Comparison of ENCODE assay signal across 14 mouse cellular contexts in the genomic region with DNA sequence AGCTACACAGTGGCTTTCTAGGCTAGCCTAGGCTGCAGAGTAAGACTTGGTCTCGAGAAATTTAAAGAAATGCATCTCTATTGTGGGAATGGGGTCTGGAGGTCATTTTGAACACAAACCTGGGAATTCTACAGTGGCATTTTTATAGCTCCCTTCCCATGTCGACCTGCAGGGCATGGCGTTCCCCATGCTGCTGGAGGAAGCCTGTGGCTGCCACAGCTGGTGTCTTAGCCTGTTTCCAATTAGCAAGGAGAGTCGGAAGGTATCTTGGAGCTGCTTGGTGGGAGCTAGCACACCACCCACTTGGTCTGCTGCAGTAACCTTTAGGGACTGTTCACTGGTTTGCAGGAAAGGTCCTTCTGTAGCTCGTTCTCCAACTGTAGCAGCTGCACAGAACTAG. TPM values are rescaled to one million over a fixed set of nuclear protein-coding genes. Genes with fewer than 3 reads are reported as not detected.
A peak's percentile ranks its signal among the peaks of the same experiment; 100 is the strongest.
DNase-seq lines count a peak whose midpoint lies in the region; ATAC-seq and TF ChIP-seq lines count a peak whose summit lies in the region.
"Had no signal": no experiment of that assay in that cellular context is flagged by ENCODE, and none has a peak within 500 bp of the region (broad histone marks: within the 10 kb centered on the region; RNA-seq: fewer than 3 reads in every experiment).

No protein-coding gene starts in this region.

- DNase-seq in forebrain, embryonic 11.5 days (ENCODE audit: low spot score), result no peak
- no peak for DNase-seq in neural tube, embryonic 10.5 days (ENCODE audit: extremely low spot score, low spot score)
- peak; percentile 67 for DNase-seq in hindlimb bud, embryonic 11.5 days (ENCODE audit: extremely low spot score, low read depth, low spot score)
- no peak for DNase-seq in lung, postnatal 0 days (ENCODE audit: low spot score)
- DNase-seq in left cerebral cortex, adult 11 months (ENCODE audit: low spot score), result no peak
- no peak for DNase-seq in frontal cortex, postnatal 10 days (ENCODE audit: low spot score in 2 of 2)
- DNase-seq: B cell, adult 2 months; gastrocnemius, postnatal 36 days; thymus, adult 18-20 months had no signal

- no peak overlapping the region for H3K4me2 ChIP-seq in forebrain, embryonic 11.5 days (ENCODE audit: low read depth, low read length, severe bottlenecking)
- no peak overlapping the region for H3K4me2 ChIP-seq in forebrain, embryonic 16.5 days (ENCODE audit: low read length)
- H3K4me2 ChIP-seq in neural tube, embryonic 12.5 days (replicated peaks), result no peak overlapping the region
- no peak overlapping the region for H3K4me2 ChIP-seq in lung, postnatal 0 days (replicated peaks; ENCODE audit: low read depth, low read length)
- H3K4me2 ChIP-seq: heart, embryonic 15.5 days; intestine, embryonic 15.5 days; lung, embryonic 15.5 days had no signal

- H3K9ac ChIP-seq in forebrain, embryonic 11.5 days (ENCODE audit: low read length), result no peak overlapping the region
- no peak overlapping the region for H3K9ac ChIP-seq in forebrain, embryonic 16.5 days (replicated peaks; ENCODE audit: low read depth, low read length)
- H3K9ac ChIP-seq in neural tube, embryonic 12.5 days, result no peak overlapping the region
- H3K9ac ChIP-seq in lung, postnatal 0 days (replicated peaks; ENCODE audit: low read depth), result no peak overlapping the region
- H3K9ac ChIP-seq: heart, embryonic 15.5 days; intestine, embryonic 15.5 days; lung, embryonic 15.5 days had no signal

- ATAC-seq in forebrain, embryonic 11.5 days (replicated peaks; ENCODE audit: low FRiP score), result no peak
- no peak for ATAC-seq in forebrain, embryonic 16.5 days
- no peak for ATAC-seq in neural tube, embryonic 12.5 days (ENCODE audit: low FRiP score, low read depth)
- no peak for ATAC-seq in lung, postnatal 0 days
- ATAC-seq: intestine, embryonic 15.5 days had no signal

- no peaks in the 10 kb centered on the region; the same call in 1 of the 2 replicates for H3K36me3 ChIP-seq in forebrain, embryonic 11.5 days (ENCODE audit: control insufficient read depth, insufficient read depth, low read length)
- no peaks in the 10 kb centered on the region for H3K36me3 ChIP-seq in forebrain, embryonic 16.5 days (ENCODE audit: control insufficient read depth, insufficient read depth)
- H3K36me3 ChIP-seq in neural tube, embryonic 12.5 days, result peaks cover 17% of the 10 kb centered on the region; the same call in 1 of the 2 replicates
- H3K36me3 ChIP-seq in lung, postnatal 0 days (ENCODE audit: insufficient read depth, low read length), result no peaks in the 10 kb centered on the region
- H3K36me3 ChIP-seq: lung, embryonic 15.5 days had no signal

- H3K9me3 ChIP-seq in forebrain, embryonic 11.5 days (ENCODE audit: control insufficient read depth, low read length), result no peaks in the 10 kb centered on the region
- H3K9me3 ChIP-seq in forebrain, embryonic 16.5 days (ENCODE audit: control insufficient read depth, low read length), result no peaks in the 10 kb centered on the region
- no peaks in the 10 kb centered on the region for H3K9me3 ChIP-seq in neural tube, embryonic 12.5 days
- H3K9me3 ChIP-seq in lung, postnatal 0 days (ENCODE audit: low read length), result no peaks in the 10 kb centered on the region
- H3K9me3 ChIP-seq: heart, embryonic 15.5 days; intestine, embryonic 15.5 days; lung, embryonic 15.5 days had no signal

- no peak for TF ChIP-seq CTCF in lung, postnatal 0 days (IDR thresholded peaks at IDR 0.05)

- peaks cover 16% of the 10 kb centered on the region for H3K4me1 ChIP-seq in forebrain, embryonic 11.5 days (replicated peaks; ENCODE audit: control insufficient read depth, insufficient read depth, low read length)
- peaks cover 23% of the 10 kb centered on the region for H3K4me1 ChIP-seq in forebrain, embryonic 16.5 days (replicated peaks; ENCODE audit: control insufficient read depth, insufficient read depth, low read length)
- peaks cover 39% of the 10 kb centered on the region for H3K4me1 ChIP-seq in neural tube, embryonic 12.5 days
- H3K4me1 ChIP-seq in lung, postnatal 0 days (ENCODE audit: insufficient read depth, low read depth, low read length), result no peaks in the 10 kb centered on the region
- H3K4me1 ChIP-seq: lung, embryonic 15.5 days had no signal

- no peak for TF ChIP-seq EP300 in lung, postnatal 0 days (IDR thresholded peaks at IDR 0.05)

- 68% methylated on average over 5 of the region's 5 CpGs for WGBS in forebrain, embryonic 11.5 days
- WGBS in forebrain, embryonic 16.5 days, result 60% methylated on average over 5 of the region's 5 CpGs
- 29% methylated on average over 5 of the region's 5 CpGs for WGBS in neural tube, embryonic 12.5 days
- 42% methylated on average over 5 of the region's 5 CpGs for WGBS in lung, postnatal 0 days

- 0 out of 2 replicates have a peak overlapping the region, but pooled peaks have one; percentile 6 for H3K27ac ChIP-seq in forebrain, embryonic 11.5 days (ENCODE audit: low read depth, low read length)
- no peak overlapping the region for H3K27ac ChIP-seq in forebrain, embryonic 16.5 days (ENCODE audit: low read length)
- H3K27ac ChIP-seq in neural tube, embryonic 12.5 days, result peak overlapping the region; percentile 22; the same call in 1 of the 2 replicates
- H3K27ac ChIP-seq in lung, postnatal 0 days (ENCODE audit: low read length), result no peak overlapping the region
- H3K27ac ChIP-seq: heart, embryonic 15.5 days; intestine, embryonic 15.5 days; lung, embryonic 15.5 days had no signal

- no peaks in the 10 kb centered on the region for H3K27me3 ChIP-seq in forebrain, embryonic 11.5 days (ENCODE audit: control insufficient read depth, insufficient read depth, low read length)
- no peaks in the 10 kb centered on the region for H3K27me3 ChIP-seq in forebrain, embryonic 16.5 days (replicated peaks; ENCODE audit: control insufficient read depth, insufficient read depth, low read length)
- H3K27me3 ChIP-seq in neural tube, embryonic 12.5 days (replicated peaks), result no peaks in the 10 kb centered on the region
- no peaks in the 10 kb centered on the region for H3K27me3 ChIP-seq in lung, postnatal 0 days (replicated peaks; ENCODE audit: insufficient read depth, low read length)
- H3K27me3 ChIP-seq: heart, embryonic 15.5 days; intestine, embryonic 15.5 days; lung, embryonic 15.5 days had no signal

- no peak overlapping the region for H3K4me3 ChIP-seq in forebrain, embryonic 11.5 days (ENCODE audit: low read depth, low read length)
- no peak overlapping the region for H3K4me3 ChIP-seq in forebrain, embryonic 16.5 days (replicated peaks; ENCODE audit: low read length)
- no peak overlapping the region for H3K4me3 ChIP-seq in neural tube, embryonic 12.5 days
- H3K4me3 ChIP-seq in lung, postnatal 0 days (ENCODE audit: low read depth, low read length), result no peak overlapping the region
- H3K4me3 ChIP-seq: heart, embryonic 15.5 days; intestine, embryonic 15.5 days; lung, embryonic 15.5 days had no signal

RNA-seq across cellular contexts. Expression of a gene that starts 12.6 kb away (rescaled TPM):
- polyA plus RNA-seq in forebrain, embryonic 11.5 days (2014; fragmentation: Nextera tagmentation; extraction: Ambion mirVana), result 122 and 125 TPM in 2 replicates
- 127 and 129 TPM in 2 replicates for polyA plus RNA-seq in forebrain, embryonic 16.5 days (2015; fragmentation: Nextera tagmentation; extraction: Ambion mirVana)
- 111 TPM in 2 replicates for polyA plus RNA-seq in neural tube, embryonic 12.5 days (2016; fragmentation: Nextera tagmentation; extraction: Ambion mirVana)
- 85.9 and 99.6 TPM in 2 replicates for polyA plus RNA-seq in lung, postnatal 0 days (2015; fragmentation: Nextera tagmentation; extraction: Ambion mirVana)

RNA-seq across cellular contexts. Expression of a gene that starts 12.6 kb away (rescaled TPM):
- 18.6 and 20.7 TPM in 2 replicates for polyA plus RNA-seq in forebrain, embryonic 11.5 days (2014; fragmentation: Nextera tagmentation; extraction: Ambion mirVana)
- 21.8 and 24.6 TPM in 2 replicates for polyA plus RNA-seq in forebrain, embryonic 16.5 days (2015; fragmentation: Nextera tagmentation; extraction: Ambion mirVana)
- polyA plus RNA-seq in neural tube, embryonic 12.5 days (2016; fragmentation: Nextera tagmentation; extraction: Ambion mirVana), result 17.1 and 18.7 TPM in 2 replicates
- 7.7 and 8.0 TPM in 2 replicates for polyA plus RNA-seq in lung, postnatal 0 days (2015; fragmentation: Nextera tagmentation; extraction: Ambion mirVana)

RNA-seq across cellular contexts. Expression of a gene that starts 38.7 kb away (rescaled TPM):
- 46.2 and 52.9 TPM in 2 replicates for polyA plus RNA-seq in forebrain, embryonic 11.5 days (2014; fragmentation: Nextera tagmentation; extraction: Ambion mirVana)
- 17.7 and 20.5 TPM in 2 replicates for polyA plus RNA-seq in forebrain, embryonic 16.5 days (2015; fragmentation: Nextera tagmentation; extraction: Ambion mirVana)
- polyA plus RNA-seq in neural tube, embryonic 12.5 days (2016; fragmentation: Nextera tagmentation; extraction: Ambion mirVana), result 22.1 and 28.6 TPM in 2 replicates
- 8.8 and 13.8 TPM in 2 replicates for polyA plus RNA-seq in lung, postnatal 0 days (2015; fragmentation: Nextera tagmentation; extraction: Ambion mirVana)

RNA-seq across cellular contexts. Expression of a gene that starts 38.7 kb away (rescaled TPM):
- 0.48 TPM in 1 of 2 replicates, not detected in the other for polyA plus RNA-seq in forebrain, embryonic 11.5 days (2014; fragmentation: Nextera tagmentation; extraction: Ambion mirVana)
- polyA plus RNA-seq in forebrain, embryonic 16.5 days (2015; fragmentation: Nextera tagmentation; extraction: Ambion mirVana), result 0.77 TPM in 1 of 2 replicates, not detected in the other
- 0.75 and 1.2 TPM in 2 replicates for polyA plus RNA-seq in neural tube, embryonic 12.5 days (2016; fragmentation: Nextera tagmentation; extraction: Ambion mirVana)
- polyA plus RNA-seq in lung, postnatal 0 days (2015; fragmentation: Nextera tagmentation; extraction: Ambion mirVana), result 0.77 and 0.87 TPM in 2 replicates

Comparison
In these comparisons a context has a peak if more than half of its experiments do, and no peak if none do; other contexts are left out.
1. H3K27ac ChIP-seq: peak in forebrain, embryonic 11.5 days (single experiment) and neural tube, embryonic 12.5 days (single experiment); none in forebrain, embryonic 16.5 days (single experiment) and lung, postnatal 0 days (single experiment).